Mouse (Mus musculus) MN1 (cell line): ENCODE measurements around the gene Ttc30b.
"Not testable (repeated sequence)": the region's sequence is repeated elsewhere in the genome, so short reads cannot be mapped to it uniquely, and the experiment has no call there.

Experiments used
- DNase-seq: peaks from one replicate; pipeline ENCODE4 v3.0.0-alpha.2; 2016; ENCODE audit warnings: low spot score

Ttc30b gene

DNA sequence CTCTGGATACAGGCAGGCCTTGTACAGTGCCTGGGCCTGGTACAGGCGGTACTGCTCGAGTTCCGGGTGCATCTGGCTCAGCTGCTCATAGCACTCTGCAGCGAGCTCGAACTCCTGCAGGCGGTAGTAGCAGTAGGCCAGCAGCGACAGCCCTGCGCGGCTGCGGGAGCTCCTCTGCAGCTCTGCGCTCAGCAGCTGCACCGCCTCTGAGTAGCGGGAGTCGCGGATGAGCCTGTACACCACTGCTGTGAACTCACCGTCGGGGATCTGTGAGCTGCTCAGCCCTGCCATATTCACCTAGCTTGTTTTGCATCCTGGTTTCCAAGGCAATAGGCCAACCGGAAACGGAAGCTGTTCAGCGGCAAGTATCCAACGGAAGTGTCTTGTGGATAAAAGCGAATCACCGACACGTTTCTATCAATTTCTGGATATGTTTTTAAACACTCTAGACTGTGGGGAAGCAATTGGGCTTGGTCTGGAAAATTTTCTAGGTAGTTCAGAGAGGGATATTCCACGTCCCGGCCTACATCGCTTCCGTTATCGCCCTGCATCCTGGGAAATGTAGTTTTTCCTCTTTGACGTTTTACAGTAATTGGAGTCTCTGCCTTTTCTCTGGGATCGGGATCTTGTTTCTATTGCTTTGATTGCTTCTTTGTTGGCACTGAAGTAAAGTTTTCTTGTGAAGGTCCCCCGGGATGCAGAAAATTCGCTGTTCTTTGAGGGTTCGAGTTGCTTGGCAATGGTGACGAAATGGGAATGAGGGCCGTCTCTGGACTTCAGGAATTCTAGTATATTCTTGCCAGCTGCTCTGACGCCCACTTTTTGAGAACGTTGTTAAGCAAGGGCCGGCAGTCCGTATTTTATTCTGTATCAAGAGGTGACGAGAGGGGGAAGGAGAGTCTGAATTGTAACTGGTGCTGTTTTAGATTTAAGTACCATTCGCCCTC is at the start of gene Ttc30b:
Gene Ttc30b, minus strand, starts transcription at position 469 of the 947 bp plus-strand sequence.
- peak; percentile 89 for DNase-seq

DNA sequence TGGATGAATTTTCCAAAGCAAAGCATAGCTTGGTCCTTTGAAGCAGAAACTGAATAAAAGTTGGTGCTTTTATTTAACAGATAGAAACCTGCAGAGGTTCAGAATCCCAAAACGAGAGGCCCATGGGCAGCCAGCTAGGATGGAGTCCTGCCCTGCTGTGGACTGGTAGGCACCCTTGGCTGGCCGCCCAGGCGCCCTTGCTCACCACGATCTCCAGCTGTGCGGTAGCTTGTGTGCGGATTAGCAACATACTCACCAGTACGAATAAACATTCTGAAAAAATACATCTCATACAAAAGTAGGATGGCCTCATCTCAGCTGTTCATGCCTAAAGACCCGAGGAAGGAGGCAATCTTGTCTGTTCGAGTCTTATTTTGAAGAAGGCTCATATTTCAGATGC is 49.4 kb upstream of the Ttc30b start:
- DNase-seq = peak; percentile 42

DNA sequence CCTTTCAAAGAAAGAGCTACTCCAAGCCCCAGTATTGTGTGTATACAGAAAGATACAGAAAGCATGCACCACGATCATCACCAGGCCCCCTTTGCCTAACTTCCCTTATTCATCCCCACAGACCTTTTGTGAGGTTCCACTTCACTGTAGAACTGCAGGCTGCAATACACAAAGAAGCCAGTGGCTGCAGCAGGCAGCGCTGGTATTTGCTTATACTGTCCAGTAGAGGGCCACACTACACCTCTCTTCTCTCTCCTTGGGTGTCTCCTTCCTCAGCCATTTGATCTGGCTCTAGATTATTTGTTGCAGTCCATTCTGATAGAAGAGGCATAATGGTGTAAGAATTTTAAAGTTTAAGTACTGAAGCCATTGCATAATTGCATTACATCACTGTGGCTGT is 46.7 kb upstream of the Ttc30b start:
- DNase-seq = peak; percentile 68

DNA sequence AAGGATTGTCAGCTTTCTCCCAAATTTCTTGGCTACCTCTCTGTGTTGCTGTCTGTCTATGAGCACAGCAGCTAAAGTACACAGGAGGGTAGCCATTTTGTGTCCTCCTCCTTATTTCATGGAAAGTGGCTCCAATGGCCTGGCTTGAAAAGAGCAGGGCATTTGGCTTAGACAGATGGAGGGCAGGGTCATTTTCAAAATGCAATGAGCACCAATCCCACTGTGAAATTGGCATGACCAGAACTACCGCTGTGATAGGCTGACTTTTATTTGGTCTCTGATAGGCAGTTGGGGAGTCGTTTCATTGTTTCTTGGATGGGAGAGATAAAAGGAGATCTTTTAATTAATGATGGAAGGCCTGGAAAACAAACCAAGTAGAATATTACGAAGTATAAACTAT is 45.5 kb upstream of the Ttc30b start:
- no peak for DNase-seq

DNA sequence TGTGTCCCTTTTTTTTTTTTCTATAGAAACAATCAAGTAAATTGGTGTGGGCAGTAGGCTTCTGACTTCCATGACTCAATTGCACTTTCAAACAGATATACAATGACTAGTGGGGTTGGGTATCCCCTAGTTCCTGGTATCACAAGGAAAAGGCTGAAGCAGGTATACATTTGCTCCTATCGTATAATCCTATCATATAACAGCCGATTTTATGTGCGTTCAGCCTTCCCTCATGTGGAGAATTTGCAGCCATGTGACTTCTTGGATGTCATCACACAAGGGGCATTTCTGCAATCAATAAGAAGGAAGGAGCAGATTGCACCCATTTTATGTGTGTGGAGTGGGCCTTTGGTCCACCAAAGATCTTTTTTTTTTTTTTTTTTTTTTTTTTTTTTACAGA is 44.7 kb upstream of the Ttc30b start:
- DNase-seq = no peak

DNA sequence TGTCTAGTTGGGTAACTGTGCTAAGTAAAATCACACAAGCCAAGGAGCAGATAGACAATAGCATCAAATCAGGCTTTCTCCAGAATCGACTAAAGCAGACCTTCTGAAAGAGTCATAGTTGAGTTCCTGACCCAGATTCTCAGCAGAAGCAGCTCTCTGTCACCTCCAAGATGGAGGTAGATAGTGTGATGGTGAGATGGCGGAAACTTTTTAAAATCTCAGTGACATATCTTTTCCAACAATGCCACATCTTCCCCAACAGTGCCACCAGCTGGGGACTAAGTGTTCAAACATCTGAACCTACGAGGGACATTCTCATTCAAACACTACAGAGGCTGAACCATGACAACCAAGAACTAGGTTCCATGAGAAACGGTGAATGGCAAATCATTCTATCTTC is 44.2 kb upstream of the Ttc30b start:
- DNase-seq = no peak

DNA sequence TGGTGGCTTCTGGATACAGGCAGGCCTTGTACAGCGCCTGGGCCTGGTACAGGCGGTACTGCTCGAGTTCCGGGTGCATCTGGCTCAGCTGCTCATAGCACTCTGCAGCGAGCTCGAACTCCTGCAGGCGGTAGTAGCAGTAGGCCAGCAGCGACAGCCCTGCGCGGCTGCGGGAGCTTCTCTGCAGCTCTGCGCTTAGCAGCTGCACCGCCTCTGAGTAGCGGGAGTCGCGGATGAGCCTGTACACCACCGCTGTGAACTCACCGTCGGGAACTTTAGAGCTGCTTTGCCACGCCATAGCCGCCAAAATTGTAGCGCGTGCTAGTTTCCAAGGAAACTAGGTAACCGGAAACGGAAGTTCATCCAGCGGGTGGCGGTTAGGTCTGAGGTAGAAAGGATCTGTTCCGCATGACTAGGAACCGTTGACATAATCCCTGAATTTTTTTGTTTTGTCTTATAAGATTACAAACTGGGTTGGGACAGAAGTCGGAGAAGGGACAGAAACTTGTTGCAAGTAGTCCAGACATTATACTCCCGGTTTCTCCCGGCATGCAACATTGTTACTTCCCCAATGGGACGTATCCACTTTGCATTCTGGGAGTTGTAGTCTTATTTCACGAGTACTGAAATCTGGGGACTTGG is 43.2 kb upstream of the Ttc30b start, which contains the start of gene Ttc30a1:
Gene Ttc30a1, minus strand, starts transcription at position 528 of the 642 bp plus-strand sequence.
- DNase-seq = not testable (repeated sequence)

DNA sequence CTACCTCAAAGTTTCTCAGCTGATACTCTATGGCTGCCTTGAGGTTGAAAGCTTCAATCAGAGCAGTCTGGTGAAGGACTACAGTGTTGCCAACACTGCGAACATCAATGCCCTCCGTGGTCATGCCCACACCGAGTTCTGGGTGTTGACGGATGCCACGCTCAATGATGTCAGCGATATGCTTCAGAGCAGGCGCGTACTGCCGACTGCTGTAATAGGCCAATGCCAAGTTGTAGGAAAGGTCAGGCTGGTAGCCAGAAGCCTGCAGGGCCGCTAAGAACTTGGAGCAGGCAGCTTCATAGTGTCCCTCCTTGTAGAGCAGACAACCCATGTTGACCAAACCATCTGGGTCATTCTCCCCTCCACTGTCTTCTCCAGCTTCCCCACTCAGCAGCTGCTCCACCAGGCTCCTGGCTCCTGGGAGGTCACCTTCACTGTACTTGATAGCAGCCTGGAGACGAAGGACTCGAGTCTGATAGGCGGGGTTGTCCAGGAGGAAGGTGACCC is 42.6 kb upstream of the Ttc30b start:
- not testable (repeated sequence) for DNase-seq

DNA sequence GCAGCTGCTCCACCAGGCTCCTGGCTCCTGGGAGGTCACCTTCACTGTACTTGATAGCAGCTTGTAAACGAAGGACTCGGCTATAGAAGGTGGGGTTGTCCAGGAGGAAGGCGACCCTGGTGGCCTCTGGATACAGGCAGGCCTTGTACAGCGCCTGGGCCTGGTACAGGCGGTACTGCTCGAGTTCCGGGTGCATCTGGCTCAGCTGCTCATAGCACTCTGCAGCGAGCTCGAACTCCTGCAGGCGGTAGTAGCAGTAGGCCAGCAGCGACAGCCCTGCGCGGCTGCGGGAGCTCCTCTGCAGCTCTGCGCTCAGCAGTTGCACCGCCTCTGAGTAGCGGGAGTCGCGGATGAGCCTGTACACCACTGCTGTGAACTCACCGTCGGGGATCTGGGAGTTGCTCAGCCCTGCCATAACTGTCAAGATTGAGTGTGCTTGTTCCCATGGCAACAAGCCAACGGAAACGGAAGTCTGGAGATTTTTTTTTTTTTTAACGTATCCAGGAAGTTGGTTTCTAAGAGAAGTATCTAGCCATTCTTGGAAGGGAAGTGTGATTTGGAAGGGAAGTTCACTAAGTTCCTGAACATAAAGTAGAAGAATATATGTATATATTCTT is 39.5 kb upstream of the Ttc30b start, which contains the start of gene Ttc30a2:
Gene Ttc30a2, minus strand, starts transcription at position 419 of the 617 bp plus-strand sequence.
- DNase-seq = not testable (repeated sequence)

DNA sequence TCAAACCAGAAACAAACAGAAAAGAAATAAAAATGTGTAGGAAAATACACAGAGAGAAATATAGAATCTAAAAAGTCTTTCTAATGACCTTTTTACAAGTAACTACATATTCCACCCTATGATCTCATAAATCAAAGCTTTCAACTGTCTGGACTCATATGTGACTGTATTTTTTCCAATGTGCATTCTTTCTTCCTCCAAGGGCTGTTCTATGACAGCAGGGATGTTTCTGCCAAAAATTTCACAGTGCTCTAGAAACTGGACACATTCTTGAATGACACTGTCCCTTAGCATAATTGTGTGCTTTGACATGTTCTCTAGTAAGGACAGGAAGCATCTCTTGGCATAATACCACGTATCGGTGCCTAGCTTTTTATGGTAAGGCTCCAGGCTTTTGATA is 37.7 kb upstream of the Ttc30b start:
- DNase-seq = not testable (repeated sequence)

DNA sequence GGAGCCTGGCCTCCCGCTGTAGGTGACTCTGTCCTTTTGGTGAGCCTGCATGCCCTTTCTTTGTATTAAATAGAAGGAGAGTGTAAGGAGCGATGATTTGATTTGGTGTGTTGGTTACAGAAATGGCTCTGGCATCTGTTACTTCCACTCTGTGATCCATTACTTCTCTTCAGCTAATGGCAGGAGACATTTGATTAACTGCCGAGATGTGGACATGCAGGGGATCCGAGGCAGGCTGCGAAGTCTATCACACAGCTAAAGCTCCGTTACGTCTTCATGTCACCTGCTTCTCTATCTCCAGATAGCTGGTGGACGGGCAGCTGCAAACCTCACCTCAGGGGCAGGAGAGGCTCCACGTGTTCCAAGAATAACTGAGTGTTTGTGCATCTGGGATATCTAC is 35.7 kb upstream of the Ttc30b start:
- DNase-seq = peak; percentile 79

DNA sequence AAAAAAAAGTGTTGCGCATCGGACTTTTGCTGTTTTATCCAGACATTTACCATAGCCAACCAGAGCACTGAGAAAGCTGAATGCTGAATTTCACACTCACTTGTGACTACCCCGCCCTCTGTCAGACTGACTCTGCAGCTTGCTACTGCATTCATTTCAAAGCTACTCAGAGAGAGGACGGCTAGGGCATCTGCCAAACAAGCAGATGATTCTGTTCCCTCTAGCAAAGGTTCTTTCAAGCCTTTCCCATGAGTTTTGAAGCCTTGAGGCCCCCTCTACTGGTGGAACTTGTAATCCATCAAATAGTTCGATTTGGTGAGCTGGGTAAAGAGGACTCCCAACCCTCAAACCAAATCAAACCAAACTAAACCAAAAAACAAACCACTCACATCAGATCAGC is 26.6 kb upstream of the Ttc30b start:
- DNase-seq = peak; percentile 89

DNA sequence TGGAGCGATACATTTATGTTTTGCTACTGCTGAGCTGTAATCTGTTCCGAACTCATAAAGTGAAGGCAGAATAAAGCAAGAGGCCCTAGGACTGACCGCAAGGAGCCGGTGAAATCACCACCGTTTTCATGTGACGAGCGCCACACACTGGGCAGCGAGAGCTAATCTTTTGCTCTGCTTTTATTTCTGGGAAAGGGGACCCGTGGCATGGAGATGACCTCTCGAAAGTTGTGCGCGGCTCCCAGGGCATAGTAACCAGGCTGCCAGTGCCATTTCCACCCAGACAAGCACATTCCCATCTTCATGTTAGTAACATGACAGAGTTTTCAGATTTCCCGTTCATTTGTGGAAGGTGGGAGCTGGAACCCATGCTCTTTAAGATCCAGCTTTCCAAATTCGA is 26.1 kb upstream of the Ttc30b start:
- DNase-seq = peak; percentile 86

DNA sequence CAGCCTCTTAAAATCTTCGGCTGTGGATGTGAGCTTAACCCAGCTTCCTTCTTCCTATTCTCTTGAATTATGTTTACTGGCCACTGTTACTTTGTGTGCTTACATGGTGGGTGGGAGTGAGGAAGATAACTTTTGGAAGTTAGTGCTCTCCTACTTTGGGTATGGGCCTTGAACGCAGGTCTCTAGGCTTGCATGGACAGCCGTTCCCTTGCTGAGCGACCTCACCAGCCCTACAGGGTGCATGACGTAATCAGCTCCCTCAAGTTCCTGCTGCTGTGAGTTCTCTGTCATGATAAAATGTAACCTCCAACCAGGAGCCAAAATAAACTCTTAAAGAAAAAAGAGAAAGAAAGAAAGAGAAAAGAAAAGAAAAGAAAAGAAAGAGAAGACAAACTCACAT is 25.7 kb upstream of the Ttc30b start:
- DNase-seq = peak; percentile 26

DNA sequence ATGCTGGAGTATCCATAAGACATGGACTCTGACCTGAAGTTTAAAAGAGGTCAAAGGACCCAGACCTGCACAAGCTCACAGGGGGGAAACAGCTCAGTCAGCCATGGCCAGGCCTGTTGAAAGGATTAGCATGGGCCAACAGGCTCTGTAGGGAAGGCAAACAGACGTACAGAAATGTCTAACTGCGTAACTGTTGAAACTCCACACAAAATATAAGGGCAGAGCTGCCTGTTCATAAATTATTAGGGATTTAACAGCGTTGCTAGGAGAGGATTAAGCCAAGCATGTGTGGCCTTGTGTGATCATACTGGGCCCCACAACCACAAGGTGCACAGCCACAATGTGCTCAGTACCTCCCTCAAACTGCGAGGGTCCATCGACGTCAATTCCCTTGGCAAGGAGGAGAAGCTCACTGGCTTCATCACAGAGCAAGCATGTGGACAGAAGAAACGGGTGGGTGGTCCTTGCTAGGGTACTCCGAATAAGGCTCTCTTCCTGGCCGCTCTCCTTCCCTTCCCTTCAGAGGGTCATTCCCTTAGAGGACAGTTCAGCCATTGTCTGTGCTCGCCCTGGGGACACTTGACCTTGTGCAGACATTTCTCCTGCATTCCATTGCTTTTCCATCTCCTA is 24.9 kb upstream of the Ttc30b start:
- no peak for DNase-seq

DNA sequence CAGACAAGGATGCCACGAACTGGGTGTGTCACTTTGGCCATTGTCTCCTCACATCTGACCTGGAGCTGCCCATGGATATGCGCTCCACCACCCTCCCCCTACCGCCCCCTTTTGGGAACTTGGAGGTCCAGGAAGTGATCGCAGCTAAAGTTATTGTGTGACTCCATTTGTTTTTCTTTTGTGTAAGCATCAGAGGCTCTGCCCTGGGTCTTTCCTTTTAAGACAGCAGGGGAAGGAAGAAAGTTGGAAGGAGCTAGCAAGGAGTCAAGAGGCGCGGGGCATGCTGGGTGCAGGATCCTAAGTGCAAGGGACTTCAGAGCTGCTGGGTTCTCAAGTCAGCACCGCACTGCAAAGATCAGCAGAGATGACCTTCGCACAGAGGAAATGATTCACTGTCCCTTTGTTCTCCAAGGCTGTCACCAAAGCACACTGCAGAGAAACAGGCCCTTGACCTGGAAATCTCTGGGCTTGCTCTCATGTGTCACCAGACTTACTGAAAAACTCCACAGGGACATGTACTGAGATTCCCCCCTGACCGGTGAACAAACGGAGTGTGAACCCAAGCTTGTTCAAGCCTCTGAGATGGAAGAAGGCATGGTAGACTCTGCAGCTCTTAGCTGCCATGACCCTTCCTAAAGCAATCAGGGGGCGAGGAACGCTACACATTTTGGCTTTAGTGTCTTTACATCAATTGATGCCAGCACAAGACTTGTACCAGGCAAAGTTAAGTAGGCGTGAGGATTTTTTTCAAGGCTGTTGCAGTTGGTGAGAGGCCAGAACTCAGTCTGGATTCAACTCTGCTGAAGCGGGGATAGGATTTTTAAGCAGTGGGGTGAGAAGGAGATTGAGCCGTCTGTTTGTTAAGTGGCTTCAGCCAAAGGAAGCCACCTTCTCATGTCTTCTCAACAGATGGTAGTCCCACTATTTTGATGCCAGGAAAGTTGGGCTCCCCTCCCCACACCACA is 22.3 kb upstream of the Ttc30b start:
- DNase-seq = no peak

DNA sequence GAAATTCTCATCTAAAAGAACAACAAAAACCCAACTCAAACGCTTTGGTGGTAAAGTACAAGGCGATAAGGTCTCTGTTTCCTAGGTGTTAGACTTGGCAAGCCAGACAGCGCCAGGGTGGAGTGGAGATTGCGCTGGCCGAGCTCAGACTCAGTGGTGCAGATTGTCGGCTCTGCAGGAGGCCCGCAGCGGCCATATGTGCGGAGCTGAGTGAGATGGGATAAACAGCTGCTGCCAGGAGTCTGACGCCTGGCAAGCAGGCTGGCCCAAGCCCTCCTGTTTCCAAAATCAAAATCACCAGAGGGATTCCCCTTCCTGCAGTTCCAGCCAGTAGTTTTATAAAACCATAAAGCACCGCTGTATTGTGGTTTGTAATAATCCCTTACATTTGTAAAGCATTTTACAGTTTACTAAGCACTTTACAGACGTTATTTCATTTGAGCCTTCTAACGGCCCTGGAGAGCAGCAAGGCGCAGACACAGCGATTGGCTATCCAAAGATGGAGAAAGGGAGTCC is 21.5 kb upstream of the Ttc30b start:
- no peak for DNase-seq

DNA sequence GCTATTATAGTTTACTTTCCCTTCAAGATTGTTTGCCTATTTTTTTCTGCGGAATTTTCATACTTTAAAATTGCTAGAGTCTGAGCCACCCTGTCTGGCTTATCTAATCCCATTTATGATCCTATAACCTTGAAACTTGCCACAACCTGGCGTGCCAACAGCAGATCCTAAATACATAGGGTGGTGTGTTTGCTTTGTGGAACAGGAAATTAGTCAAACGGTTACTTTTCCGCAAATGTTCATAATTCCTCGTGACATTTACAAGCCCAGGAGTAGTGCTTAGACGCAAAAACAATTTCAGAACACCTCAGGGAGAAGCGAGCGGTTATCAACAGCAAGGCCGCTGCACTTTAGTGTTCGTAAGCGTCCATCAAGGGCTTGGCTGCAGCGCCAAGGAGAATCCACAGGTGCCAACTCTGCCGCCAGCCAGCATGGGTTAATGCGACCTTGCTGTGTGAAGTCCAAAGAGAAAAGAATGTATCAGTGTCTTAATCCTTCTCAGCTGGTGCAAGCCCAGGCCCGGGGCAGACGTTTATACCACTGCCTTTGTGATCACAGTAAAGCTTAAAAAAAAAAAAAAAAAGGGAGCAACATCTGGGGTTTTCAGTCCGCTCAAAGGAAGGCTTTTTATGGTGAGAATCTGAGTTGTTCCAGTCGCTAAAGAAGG is 20.9 kb upstream of the Ttc30b start:
- no peak for DNase-seq

DNA sequence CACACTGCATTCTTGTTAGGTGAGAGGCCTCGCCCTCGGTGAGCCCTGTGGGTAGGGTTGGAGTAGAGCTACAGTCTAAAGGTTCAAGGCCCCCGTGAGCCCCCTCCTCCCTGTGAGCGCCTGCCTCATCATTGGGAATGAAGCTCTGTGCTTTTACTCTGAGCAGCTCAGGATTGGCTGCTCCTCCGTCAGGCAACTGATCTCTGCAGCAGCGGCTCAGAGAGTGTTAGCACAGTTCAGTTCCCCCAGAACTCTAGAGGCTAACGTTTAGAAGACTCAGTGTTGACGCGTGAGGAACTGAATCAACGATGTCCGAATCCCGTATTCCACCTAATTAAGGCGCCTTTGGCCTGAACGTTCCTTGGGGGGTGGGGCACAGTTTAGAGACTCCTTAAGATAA is 17.3 kb upstream of the Ttc30b start:
- DNase-seq = no peak

DNA sequence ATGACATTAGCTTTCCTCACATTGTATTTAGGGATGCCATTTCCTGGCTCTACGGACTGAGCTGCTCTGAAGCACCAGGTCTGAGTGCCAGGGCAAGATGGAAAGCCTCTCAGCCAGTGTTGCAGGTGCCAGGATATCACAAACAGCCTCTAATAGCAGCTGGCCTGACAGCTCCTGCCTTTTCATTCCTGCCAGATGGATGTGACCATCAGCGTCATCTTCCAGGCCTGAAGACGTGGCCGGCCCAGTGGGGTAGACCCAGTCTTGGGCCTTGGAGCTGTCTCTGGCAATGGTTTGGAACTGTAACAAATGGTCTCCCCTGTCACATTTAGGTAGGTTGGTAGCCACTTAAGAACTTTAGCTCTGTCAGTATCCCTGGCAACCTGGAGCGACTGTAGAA is 14.9 kb upstream of the Ttc30b start:
- DNase-seq = no peak
